24 mouse cellular contexts compared by ENCODE assay signal in the genomic region with DNA sequence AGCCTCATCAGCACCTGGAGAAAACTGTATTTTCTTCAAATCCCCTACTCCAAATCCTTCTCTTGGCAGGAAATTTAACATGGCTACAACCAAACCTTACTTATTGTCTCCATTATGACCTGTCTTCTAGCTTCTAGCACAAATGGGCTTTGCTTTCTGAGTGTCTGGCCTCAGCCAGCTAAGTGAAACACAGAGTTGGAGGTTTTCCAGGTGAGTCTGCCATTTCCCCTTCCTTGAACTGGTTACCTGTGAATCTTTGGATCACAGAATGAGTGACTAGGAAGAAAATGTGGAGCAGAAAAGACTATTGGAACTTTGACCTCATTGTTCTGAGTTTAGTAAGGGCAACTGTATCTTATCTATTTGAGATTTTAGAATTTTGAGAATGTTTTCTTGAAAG. TPM values are rescaled to one million over a fixed set of nuclear protein-coding genes. Genes with fewer than 3 reads are reported as not detected.
"Had no signal": no experiment of that assay in that cellular context is flagged by ENCODE, and none has a peak within 500 bp of the region (broad histone marks: within the 10 kb centered on the region; RNA-seq: fewer than 3 reads in every experiment).

A gene (plus strand): TSS at position 73 of the 400 bp plus-strand sequence.

- H3K36me3 ChIP-seq: midbrain, embryonic 10.5 days; midbrain, embryonic 12.5 days; neural tube, embryonic 13.5 days; neural tube, embryonic 15.5 days had no signal

- H3K9ac ChIP-seq: lung, embryonic 14.5 days; midbrain, embryonic 12.5 days; neural tube, embryonic 13.5 days; neural tube, embryonic 15.5 days had no signal

- ATAC-seq: midbrain, embryonic 16.5 days had no signal

- H3K4me1 ChIP-seq: midbrain, embryonic 10.5 days; midbrain, embryonic 12.5 days; neural tube, embryonic 13.5 days; neural tube, embryonic 15.5 days had no signal

- H3K4me2 ChIP-seq: lung, embryonic 14.5 days; midbrain, embryonic 12.5 days; neural tube, embryonic 13.5 days; neural tube, embryonic 15.5 days had no signal

- H3K27ac ChIP-seq: midbrain, embryonic 10.5 days; midbrain, embryonic 12.5 days; neural tube, embryonic 13.5 days; neural tube, embryonic 15.5 days had no signal

- DNase-seq: lung, embryonic 14.5 days; lung, postnatal 10 days; lung, postnatal 4 days; midbrain, embryonic 14.5 days; retina, postnatal 1 day; right cerebral cortex, adult 18-20 months; right cerebral cortex, postnatal 25 days; right cerebral cortex, postnatal 4 days; spleen, adult 18-20 months; thymus, adult 18-20 months; thymus, postnatal 14 days; thymus, postnatal 36 days had no signal

- H3K9me3 ChIP-seq: midbrain, embryonic 10.5 days; midbrain, embryonic 12.5 days; neural tube, embryonic 13.5 days; neural tube, embryonic 15.5 days had no signal

- H3K4me3 ChIP-seq: midbrain, embryonic 10.5 days; midbrain, embryonic 12.5 days; myocyte; neural tube, embryonic 13.5 days; neural tube, embryonic 15.5 days had no signal

- H3K27me3 ChIP-seq: midbrain, embryonic 12.5 days; neural tube, embryonic 13.5 days; neural tube, embryonic 15.5 days had no signal

RNA-seq across cellular contexts. Expression of the gene that starts here (rescaled TPM):
- polyA plus RNA-seq: lung, embryonic 14.5 days; lung, embryonic 16.5 days; midbrain, embryonic 10.5 days; midbrain, embryonic 12.5 days; midbrain, embryonic 14.5 days; midbrain, embryonic 16.5 days; myocyte; neural tube, embryonic 11.5 days; neural tube, embryonic 13.5 days; neural tube, embryonic 15.5 days; small intestine, adult 2 months; stomach, embryonic 14.5 days; stomach, embryonic 16.5 days; thymus, postnatal 0 days had no signal
